Mouse (Mus musculus) MN1 (cell line): Measurements from ENCODE around the gene Kcnj10.

ENCODE experiments used
- DNase-seq: peaks from one replicate; pipeline ENCODE4 v3.0.0-alpha.2; 2016; ENCODE audit warnings: low spot score

Gene Kcnj10

GRCm38 (mm10) chr1:172340729-172341321 lies at the start of gene Kcnj10:
Kcnj10 (plus strand) TSS chr1:172341210.
- DNase-seq, result no peak

- no peak for DNase-seq
Measured at GRCm38 (mm10) chr1:172292880-172293279, 48.1 kb upstream of the Kcnj10 start.

- no peak for DNase-seq
Measured at GRCm38 (mm10) chr1:172293449-172293848, 47.6 kb upstream of the Kcnj10 start.

GRCm38 (mm10) chr1:172295751-172296197 lies 45.2 kb upstream of the Kcnj10 start:
- DNase-seq, result no peak

GRCm38 (mm10) chr1:172296816-172297510 lies 44.0 kb upstream of the Kcnj10 start:
- DNase-seq, result no peak

- no peak for DNase-seq
Measured at GRCm38 (mm10) chr1:172297611-172298537, 43.1 kb upstream of the Kcnj10 start, which contains the start of gene Atp1a2. Atp1a2 (minus strand) TSS chr1:172298064.

GRCm38 (mm10) chr1:172299528-172299927 lies 41.5 kb upstream of the Kcnj10 start:
- DNase-seq, result no peak

GRCm38 (mm10) chr1:172300247-172300646 lies 40.8 kb upstream of the Kcnj10 start:
- DNase-seq, result no peak

- DNase-seq, result no peak
Measured at GRCm38 (mm10) chr1:172301180-172301579, 39.8 kb upstream of the Kcnj10 start.

GRCm38 (mm10) chr1:172302311-172302710 lies 38.7 kb upstream of the Kcnj10 start:
- no peak for DNase-seq

- no peak for DNase-seq
Measured at GRCm38 (mm10) chr1:172302851-172303250, 38.2 kb upstream of the Kcnj10 start.

GRCm38 (mm10) chr1:172304443-172304842 lies 36.6 kb upstream of the Kcnj10 start:
- DNase-seq, result no peak

GRCm38 (mm10) chr1:172305153-172305552 lies 35.9 kb upstream of the Kcnj10 start:
- DNase-seq, result no peak

GRCm38 (mm10) chr1:172305635-172306034 lies 35.4 kb upstream of the Kcnj10 start:
- DNase-seq, result no peak

- DNase-seq, result no peak
Measured at GRCm38 (mm10) chr1:172306196-172306595, 34.8 kb upstream of the Kcnj10 start.

- DNase-seq, result no peak
Measured at GRCm38 (mm10) chr1:172306885-172307284, 34.1 kb upstream of the Kcnj10 start.

GRCm38 (mm10) chr1:172307936-172308335 lies 33.1 kb upstream of the Kcnj10 start:
- no peak for DNase-seq

- no peak for DNase-seq
Measured at GRCm38 (mm10) chr1:172308409-172308808, 32.6 kb upstream of the Kcnj10 start.

- DNase-seq, result peak; percentile 98
Measured at GRCm38 (mm10) chr1:172309699-172310398, 31.2 kb upstream of the Kcnj10 start.

GRCm38 (mm10) chr1:172311248-172311906 lies 29.6 kb upstream of the Kcnj10 start:
- peak; percentile 88 for DNase-seq
